21 mouse cellular contexts compared by ENCODE assay signal in genomic region chr8:95547931-95548330, GRCm38 (mm10). TPM values are rescaled to one million over a fixed set of nuclear protein-coding genes. Genes with fewer than 3 reads are reported as not detected.
"Had no signal": no experiment of that assay in that cellular context is flagged by ENCODE, and none has a peak within 500 bp of the region (broad histone marks: within the 10 kb centered on the region; RNA-seq: fewer than 3 reads in every experiment).

No protein-coding gene starts in this region.

- H3K9me3 ChIP-seq: limb, embryonic 12.5 days; liver, embryonic 13.5 days; lung, embryonic 15.5 days; midbrain, embryonic 12.5 days; stomach, embryonic 15.5 days had no signal

- ATAC-seq: liver, postnatal 0 days had no signal

- H3K27ac ChIP-seq: limb, embryonic 12.5 days; liver, embryonic 13.5 days; lung, embryonic 15.5 days; macrophage; midbrain, embryonic 12.5 days; stomach, embryonic 15.5 days had no signal

- H3K4me3 ChIP-seq: limb, embryonic 12.5 days; liver, embryonic 13.5 days; lung, embryonic 15.5 days; megakaryocyte, embryonic 14.5 days; midbrain, embryonic 12.5 days; stomach, embryonic 15.5 days had no signal

- H3K4me1 ChIP-seq: limb, embryonic 12.5 days; liver, embryonic 13.5 days; lung, embryonic 15.5 days; megakaryocyte, embryonic 14.5 days; stomach, embryonic 15.5 days had no signal

- H3K9ac ChIP-seq: limb, embryonic 12.5 days; liver, embryonic 13.5 days; liver, postnatal 0 days; lung, embryonic 15.5 days; midbrain, embryonic 12.5 days; stomach, embryonic 15.5 days had no signal

- H3K4me2 ChIP-seq: limb, embryonic 12.5 days; liver, embryonic 13.5 days; lung, embryonic 15.5 days; midbrain, embryonic 12.5 days; stomach, embryonic 15.5 days had no signal

- H3K36me3 ChIP-seq: limb, embryonic 12.5 days; liver, embryonic 13.5 days; lung, embryonic 15.5 days; midbrain, embryonic 12.5 days; stomach, embryonic 15.5 days had no signal

- DNase-seq: kidney, adult 8-10 months; kidney, postnatal 36 days; liver; liver, embryonic 13.5 days; liver, postnatal 0 days; lung, postnatal 14 days; right cerebral cortex, postnatal 14 days; thymus, postnatal 36 days had no signal

- H3K27me3 ChIP-seq: limb, embryonic 12.5 days; liver, embryonic 13.5 days; lung, embryonic 15.5 days; midbrain, embryonic 12.5 days; stomach, embryonic 15.5 days had no signal

RNA-seq across cellular contexts. Expression of gene Ccdc113, which starts 14.0 kb away (rescaled TPM):
- polyA plus RNA-seq: limb, embryonic 12.5 days; liver, embryonic 13.5 days; liver, postnatal 0 days; macrophage; spleen, adult 2 months had no signal

RNA-seq across cellular contexts. Expression of gene Prss54, which starts 28.2 kb away (rescaled TPM):
- total RNA-seq: layer of hippocampus, adult 18-20 months; layer of hippocampus, postnatal 10 days; midbrain, postnatal 0 days had no signal
- polyA plus RNA-seq: kidney, embryonic 16.5 days; limb, embryonic 12.5 days; liver, embryonic 13.5 days; liver, postnatal 0 days; lung, embryonic 15.5 days; macrophage; midbrain, embryonic 12.5 days; midbrain, postnatal 0 days; neural tube, embryonic 14.5 days; spleen, adult 2 months; stomach, embryonic 15.5 days; thymus, postnatal 0 days had no signal
